Mouse (Mus musculus): Measurements from ENCODE around the gene Tmem220. TPM values are rescaled to one million over a fixed set of nuclear protein-coding genes. Genes with fewer than 3 reads are reported as not detected.

Gene Tmem220
- total and polyA plus RNA-seq, 3 experiments, result 0.30 to 1.6 (median 0.36) TPM

- Histone ChIP-seq H3K9ac (ENCODE audit: insufficient read depth, low read depth) (peak overlapping the region; percentile 61), H3K9me3 (replicated peaks; ENCODE audit: low read length) (no peaks in the 10 kb centered on the region), H3K4me1 (ENCODE audit: control insufficient read depth in 1 of 2, insufficient read depth in 2 of 2) (peaks cover 5 to 68% of the 10 kb centered on the region in 2 experiments), H3K4me2 (ENCODE audit: insufficient read depth, low read depth, poor library complexity, severe bottlenecking) (peak overlapping the region; percentile 99), H3K79me2 (replicated peaks; ENCODE audit: control insufficient read depth, extremely low read depth, insufficient read depth, poor library complexity, severe bottlenecking) (peaks cover 43% of the 10 kb centered on the region), H3K36me3 (replicated peaks in 1 of 2; ENCODE audit: control insufficient read depth in 1 of 2, insufficient read depth in 1 of 2, low read length in 1 of 2) (peaks cover 21 to 52% of the 10 kb centered on the region in 2 experiments), H3K27ac (ENCODE audit: insufficient read depth, low read depth) (0 out of 2 replicates have a peak overlapping the region, but pooled peaks have one; percentile 6), H3K27me3 (replicated peaks) (no peaks in the 10 kb centered on the region), H3K4me3 (replicated peaks in 1 of 3; ENCODE audit: low read depth in 2 of 3, low read length in 2 of 3, poor library complexity in 1 of 3) (peak overlapping the region; percentile 84 to 97 (median 91))
- in situ Hi-C loops (cut with MboI; ENCODE audit: low pct_ligation_motif_present, low pct_unique_long_range_greater_than_20kb, low sequenced_read_pairs), result no loop called here
- DNase-seq (ENCODE audit: extremely low read depth), result no peak
- TF ChIP-seq TBP (conservative IDR thresholded peaks at IDR 0.05; ENCODE audit: low read depth, low read length) (no peak), JUND (conservative IDR thresholded peaks at IDR 0.05; ENCODE audit: low read depth, low read length) (no peak), ELF1 (IDR thresholded peaks at IDR 0.05; ENCODE audit: low read depth, low read length) (no peak), IRF4 (IDR thresholded peaks at IDR 0.05; ENCODE audit: low read depth, low read length) (no peak), CHD2 (IDR thresholded peaks at IDR 0.05; ENCODE audit: low read length) (no peak), KAT2A (IDR thresholded peaks at IDR 0.05; ENCODE audit: insufficient replicate concordance, low read length) (no peak), USF2 (conservative IDR thresholded peaks at IDR 0.05; ENCODE audit: low read depth, low read length) (no peak), POLR2A (IDR thresholded peaks at IDR 0.05; ENCODE audit: low read depth, low read length) (no peak), MAZ (IDR thresholded peaks at IDR 0.05; ENCODE audit: low read depth, low read length) (no peak), NRF1 (IDR thresholded peaks at IDR 0.05; ENCODE audit: low read depth, low read length) (no peak), E2F4 (IDR thresholded peaks at IDR 0.05; ENCODE audit: insufficient replicate concordance, low read depth, low read length) (no peak), GABPA (IDR thresholded peaks at IDR 0.05; ENCODE audit: insufficient replicate concordance, low read depth, low read length) (no peak), MYC (IDR thresholded peaks at IDR 0.05; ENCODE audit: low read depth, low read length) (no peak), RAD21 (IDR thresholded peaks at IDR 0.05; ENCODE audit: low read depth, low read length) (no peak), USF1 (IDR thresholded peaks at IDR 0.05; ENCODE audit: low read depth, low read length) (no peak), HCFC1 (IDR thresholded peaks at IDR 0.05; ENCODE audit: low read depth, low read length) (no peak), UBTF (IDR thresholded peaks at IDR 0.05; ENCODE audit: low read depth, low read length) (no peak), MXI1 (IDR thresholded peaks at IDR 0.05; ENCODE audit: low read depth, low read length) (no peak), TCF12 (IDR thresholded peaks at IDR 0.05; ENCODE audit: low read depth, low read length) (no peak)
- dilution Hi-C loops (cut with MboI; ENCODE audit: extremely low pct_ligation_motif_present, extremely low pct_unique_long_range_greater_than_20kb, low sequenced_read_pairs), result no loop called here
Observed at GRCm38 (mm10) chr11:67051676-67052320, 26.8 kb downstream of the Tmem220 start.

GRCm38 (mm10) chr11:67052321-67052952, 27.5 kb downstream of the Tmem220 start, which contains the start of the genes Adprm and Sco1:
Gene Adprm (minus strand): TSS chr11:67052594.
Gene Sco1 (plus strand): TSS chr11:67052670.
- peaks cover 22 to 53% of the 10 kb centered on the region in 2 experiments for H3K36me3 ChIP-seq (replicated peaks in 1 of 2; ENCODE audit: control insufficient read depth in 1 of 2, insufficient read depth in 1 of 2, low read length in 1 of 2)
- H3K27ac ChIP-seq (ENCODE audit: insufficient read depth, low read depth), result 0 out of 2 replicates have a peak within 1 kb of the TSS, but pooled peaks have one; percentile 6
- peaks cover 5 to 63% of the 10 kb centered on the region in 2 experiments for H3K4me1 ChIP-seq (ENCODE audit: control insufficient read depth in 1 of 2, insufficient read depth in 2 of 2)
- H3K27me3 ChIP-seq (replicated peaks), result no peaks in the 10 kb centered on the region
- peak within 1 kb of the TSS; percentile 99 for H3K4me2 ChIP-seq (ENCODE audit: insufficient read depth, low read depth, poor library complexity, severe bottlenecking)
- peak within 1 kb of the TSS; percentile 84 to 97 (median 91) for H3K4me3 ChIP-seq (replicated peaks in 1 of 3; ENCODE audit: low read depth in 2 of 3, low read length in 2 of 3, poor library complexity in 1 of 3)
- H3K9ac ChIP-seq (ENCODE audit: insufficient read depth, low read depth), result peak within 1 kb of the TSS; percentile 69
- in situ Hi-C loops (cut with MboI; ENCODE audit: low pct_ligation_motif_present, low pct_unique_long_range_greater_than_20kb, low sequenced_read_pairs) (no loop called here), dilution Hi-C loops (cut with MboI; ENCODE audit: extremely low pct_ligation_motif_present, extremely low pct_unique_long_range_greater_than_20kb, low sequenced_read_pairs) (no loop called here)
- H3K9me3 ChIP-seq (replicated peaks; ENCODE audit: low read length), result no peaks in the 10 kb centered on the region
- peak; percentile 91 for DNase-seq (ENCODE audit: extremely low read depth)
- peaks cover 36% of the 10 kb centered on the region for H3K79me2 ChIP-seq (replicated peaks; ENCODE audit: control insufficient read depth, extremely low read depth, insufficient read depth, poor library complexity, severe bottlenecking)
- peak; percentile 93 for TF ChIP-seq TCF12 (IDR thresholded peaks at IDR 0.05; ENCODE audit: low read depth, low read length)
- TF ChIP-seq PAX5 (IDR thresholded peaks at IDR 0.05; ENCODE audit: low read length), result no peak
- peak; percentile 80 for TF ChIP-seq MYC (IDR thresholded peaks at IDR 0.05; ENCODE audit: low read depth, low read length)
- TF ChIP-seq RAD21 (IDR thresholded peaks at IDR 0.05; ENCODE audit: low read depth, low read length), result no peak
- TF ChIP-seq NELFE (IDR thresholded peaks at IDR 0.05; ENCODE audit: low read depth, low read length), result peak; percentile 96
- no peak for TF ChIP-seq BHLHE40 (IDR thresholded peaks at IDR 0.05; ENCODE audit: low read depth, low read length)
- no peak for TF ChIP-seq USF2 (conservative IDR thresholded peaks at IDR 0.05; ENCODE audit: low read depth, low read length)
- TF ChIP-seq ELF1 (IDR thresholded peaks at IDR 0.05; ENCODE audit: low read depth, low read length), result peak; percentile 95
- TF ChIP-seq ZC3H11A (IDR thresholded peaks at IDR 0.05; ENCODE audit: low read depth, low read length), result no peak
- TF ChIP-seq NRF1 (IDR thresholded peaks at IDR 0.05; ENCODE audit: low read depth, low read length), result 0 out of 2 replicates have a peak, but pooled peaks have one; percentile 19
- peak; percentile 52; the same call in 1 of the 2 replicates for TF ChIP-seq GABPA (IDR thresholded peaks at IDR 0.05; ENCODE audit: insufficient replicate concordance, low read depth, low read length)
- TF ChIP-seq POLR2AphosphoS2 (IDR thresholded peaks at IDR 0.05; ENCODE audit: low read depth, low read length), result peak; percentile 83; the same call in 1 of the 2 replicates
- peak; percentile 98 for TF ChIP-seq SIN3A (IDR thresholded peaks at IDR 0.05; ENCODE audit: low read length)
- TF ChIP-seq CTCF (conservative IDR thresholded peaks at IDR 0.05 in 1 of 2, IDR thresholded peaks at IDR 0.05 in 1 of 2; ENCODE audit: low read depth in 2 of 2, low read length in 2 of 2), result 0 out of 4 replicates have a peak, but pooled peaks of 1 of the 2 experiments have one; percentile 24
- TF ChIP-seq HCFC1 (IDR thresholded peaks at IDR 0.05; ENCODE audit: low read depth, low read length), result peak; percentile 92
- TF ChIP-seq EP300 (IDR thresholded peaks at IDR 0.05; ENCODE audit: low read length), result no peak
- TF ChIP-seq KAT2A (IDR thresholded peaks at IDR 0.05; ENCODE audit: insufficient replicate concordance, low read length), result peak; percentile 84; the same call in 1 of the 2 replicates
- no peak for TF ChIP-seq MAFK (IDR thresholded peaks at IDR 0.05; ENCODE audit: insufficient replicate concordance, low read length)
- TF ChIP-seq IRF4 (IDR thresholded peaks at IDR 0.05; ENCODE audit: low read depth, low read length), result peak; percentile 57; the same call in 1 of the 2 replicates
- no peak for TF ChIP-seq E2F4 (IDR thresholded peaks at IDR 0.05; ENCODE audit: insufficient replicate concordance, low read depth, low read length)
- no peak for TF ChIP-seq MAZ (IDR thresholded peaks at IDR 0.05; ENCODE audit: low read depth, low read length)

Measured in CH12.LX (cell line).